Mouse (Mus musculus): Measurements from ENCODE around the gene Slc27a3. TPM values are rescaled to one million over a fixed set of nuclear protein-coding genes. Genes with fewer than 3 reads are reported as not detected.
"Not testable (repeated sequence)": the region's sequence is repeated elsewhere in the genome, so short reads cannot be mapped to it uniquely, and the experiment has no call there.

Slc27a3 gene
- polyA plus RNA-seq, 1 experiment: 20.0 TPM

DNA sequence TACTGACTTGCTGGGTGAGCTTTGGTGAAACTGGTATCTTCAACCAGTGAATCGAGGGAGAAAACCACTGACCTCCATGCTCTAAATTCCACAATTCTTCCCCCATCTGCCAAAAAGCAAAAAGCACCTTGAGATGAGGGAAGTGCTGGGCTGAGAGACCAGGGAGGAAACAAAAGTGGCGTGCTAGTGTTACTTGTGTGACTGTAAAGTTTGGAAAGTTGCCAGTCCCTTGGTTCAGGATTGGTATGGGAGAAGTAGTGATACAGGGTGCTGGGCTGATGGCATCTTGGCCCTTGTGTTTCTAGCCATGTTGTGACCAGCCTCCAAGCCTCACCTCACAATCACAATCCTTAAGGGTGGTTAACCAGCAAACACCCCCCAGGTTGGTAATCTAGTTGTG, 27.4 kb downstream of the Slc27a3 start:
- no peak overlapping the region for H3K27ac ChIP-seq (ENCODE audit: insufficient read depth, low read length)
- H3K4me3 ChIP-seq (ENCODE audit: insufficient read depth, low read length): no peak overlapping the region
- no peak for TF ChIP-seq CTCF (IDR thresholded peaks at IDR 0.05; ENCODE audit: borderline replicate concordance, insufficient read depth, low read length)
- no peak for TF ChIP-seq POLR2A (IDR thresholded peaks at IDR 0.05; ENCODE audit: low read depth, low read length)

DNA sequence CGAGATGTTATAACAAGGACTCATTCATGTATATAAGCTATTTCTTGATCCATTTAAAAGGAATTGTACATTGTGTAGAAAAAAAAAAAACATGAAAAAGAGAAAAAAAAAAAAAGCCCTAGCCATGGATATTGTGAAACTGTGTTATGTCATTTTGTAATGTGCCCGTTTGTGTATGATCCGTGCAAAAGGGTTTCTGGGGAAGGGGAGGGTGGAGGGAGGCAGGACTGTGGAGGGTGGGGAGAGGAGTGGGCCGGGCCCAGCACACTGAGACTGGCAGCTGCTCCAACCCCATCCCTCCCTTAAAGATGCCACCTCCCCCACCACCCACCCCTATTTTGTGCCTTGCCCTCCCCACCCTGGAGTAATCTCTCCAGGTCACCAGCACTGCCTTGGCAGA, 28.3 kb downstream of the Slc27a3 start:
- no peak for TF ChIP-seq POLR2A (IDR thresholded peaks at IDR 0.05; ENCODE audit: low read depth, low read length)
- no peak for TF ChIP-seq CTCF (IDR thresholded peaks at IDR 0.05; ENCODE audit: borderline replicate concordance, insufficient read depth, low read length)
- Histone ChIP-seq H3K4me3 (ENCODE audit: insufficient read depth, low read length) (no peak overlapping the region), H3K27ac (ENCODE audit: insufficient read depth, low read length) (no peak overlapping the region), H3K4me1 (ENCODE audit: control insufficient read depth, insufficient read depth, low read length) (no peaks in the 10 kb centered on the region)

More for the DNA sequence above, 27.4 kb downstream of the Slc27a3 start:
- H3K4me1 ChIP-seq (ENCODE audit: control insufficient read depth, insufficient read depth, low read length): no peaks in the 10 kb centered on the region

DNA sequence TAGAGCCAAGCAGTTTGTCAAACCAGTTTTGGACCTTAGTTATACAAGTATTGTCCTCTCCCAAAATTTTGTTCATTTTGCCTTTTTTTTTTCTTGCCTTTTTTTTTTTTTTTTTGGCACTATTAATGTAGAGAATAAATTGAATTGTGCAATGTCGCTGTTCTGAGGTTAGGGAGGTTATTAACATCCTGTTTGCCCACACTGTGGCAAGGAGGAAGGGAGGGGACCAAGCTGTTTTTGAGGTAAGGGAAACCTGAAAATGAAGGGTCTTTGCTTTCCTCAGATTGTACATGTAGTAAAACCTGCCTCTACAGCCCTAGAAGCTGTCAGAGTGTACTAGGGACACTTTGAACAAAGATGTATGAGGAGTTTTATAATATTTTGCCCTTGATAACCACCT, 30.5 kb downstream of the Slc27a3 start:
- Histone ChIP-seq H3K4me3 (ENCODE audit: insufficient read depth, low read length) (no peak overlapping the region), H3K4me1 (ENCODE audit: control insufficient read depth, insufficient read depth, low read length) (no peaks in the 10 kb centered on the region), H3K27ac (ENCODE audit: insufficient read depth, low read length) (no peak overlapping the region)
- no peak for TF ChIP-seq CTCF (IDR thresholded peaks at IDR 0.05; ENCODE audit: borderline replicate concordance, insufficient read depth, low read length)
- TF ChIP-seq POLR2A (IDR thresholded peaks at IDR 0.05; ENCODE audit: low read depth, low read length): no peak

DNA sequence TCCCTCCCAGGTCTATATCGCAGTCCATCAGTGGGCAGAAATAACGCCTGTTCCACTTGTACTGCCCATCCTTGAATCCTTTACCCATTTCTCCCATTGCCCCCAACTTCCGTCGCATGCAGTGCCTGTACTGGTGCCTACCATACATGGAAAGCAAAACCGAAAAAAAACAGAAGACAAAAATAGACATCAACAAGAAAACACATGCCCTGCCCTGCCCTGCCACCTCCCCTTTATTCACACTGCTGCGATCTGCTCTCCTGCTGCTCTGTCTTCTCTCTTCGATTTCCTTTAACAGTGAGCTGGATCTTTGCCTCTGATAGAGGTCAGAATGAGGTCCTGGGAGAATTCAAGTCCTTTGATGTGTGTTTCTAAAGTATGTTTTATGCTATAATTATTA, 31.8 kb downstream of the Slc27a3 start:
- TF ChIP-seq POLR2A (IDR thresholded peaks at IDR 0.05; ENCODE audit: low read depth, low read length) (no peak), CTCF (IDR thresholded peaks at IDR 0.05; ENCODE audit: borderline replicate concordance, insufficient read depth, low read length) (no peak)

DNA sequence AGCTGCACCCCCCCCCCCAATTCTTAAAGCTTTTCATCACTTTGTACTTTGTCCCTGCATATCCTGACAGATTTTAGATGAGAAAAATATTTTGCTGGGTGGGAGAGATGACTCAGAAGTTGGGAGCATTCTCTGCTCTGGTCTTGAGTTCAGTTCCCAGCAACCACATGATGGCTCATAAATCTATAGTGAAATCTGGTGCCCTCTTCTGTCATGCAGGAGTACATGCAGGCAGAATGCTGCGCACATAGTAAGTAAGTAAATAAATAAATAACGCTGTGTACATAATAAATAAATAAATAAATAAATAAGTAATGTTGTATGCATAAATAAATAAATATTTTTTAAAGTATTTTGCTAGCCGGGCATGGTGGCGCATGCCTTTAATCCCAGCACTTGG, 41.9 kb downstream of the Slc27a3 start:
- no peak for TF ChIP-seq POLR2A (IDR thresholded peaks at IDR 0.05; ENCODE audit: low read depth, low read length)
- no peak for TF ChIP-seq CTCF (IDR thresholded peaks at IDR 0.05; ENCODE audit: borderline replicate concordance, insufficient read depth, low read length)
- H3K4me1 ChIP-seq (ENCODE audit: control insufficient read depth, insufficient read depth, low read length): no peaks in the 10 kb centered on the region
- no peak overlapping the region for H3K4me3 ChIP-seq (ENCODE audit: insufficient read depth, low read length)

More for the DNA sequence above, 31.8 kb downstream of the Slc27a3 start:
- Histone ChIP-seq H3K4me1 (ENCODE audit: control insufficient read depth, insufficient read depth, low read length) (no peaks in the 10 kb centered on the region), H3K27ac (ENCODE audit: insufficient read depth, low read length) (no peak overlapping the region), H3K4me3 (ENCODE audit: insufficient read depth, low read length) (no peak overlapping the region)

DNA sequence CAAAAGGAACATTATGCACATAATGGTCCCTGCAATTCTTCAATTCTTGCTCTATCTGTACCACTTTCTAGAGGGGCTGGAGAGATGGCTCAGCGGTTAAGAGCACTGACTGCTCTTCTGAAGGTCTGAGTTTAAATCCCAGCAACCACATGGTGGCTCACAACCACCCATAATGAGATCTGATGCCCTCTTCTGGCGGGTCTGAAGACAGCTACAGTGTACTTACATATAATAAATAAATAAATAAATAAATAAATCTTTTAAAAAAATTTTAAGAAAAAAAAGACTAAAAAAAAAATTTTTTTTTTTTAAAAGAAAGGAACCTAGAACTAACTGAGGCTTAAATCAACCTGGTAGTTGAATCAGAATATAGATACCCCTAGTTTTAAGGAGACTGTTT, 46.9 kb downstream of the Slc27a3 start:
- H3K4me1 ChIP-seq (ENCODE audit: control insufficient read depth, insufficient read depth, low read length); H3K4me3 ChIP-seq (ENCODE audit: insufficient read depth, low read length); H3K27ac ChIP-seq (ENCODE audit: insufficient read depth, low read length): not testable (repeated sequence)

More for the DNA sequence above, 41.9 kb downstream of the Slc27a3 start:
- no peak overlapping the region for H3K27ac ChIP-seq (ENCODE audit: insufficient read depth, low read length)

DNA sequence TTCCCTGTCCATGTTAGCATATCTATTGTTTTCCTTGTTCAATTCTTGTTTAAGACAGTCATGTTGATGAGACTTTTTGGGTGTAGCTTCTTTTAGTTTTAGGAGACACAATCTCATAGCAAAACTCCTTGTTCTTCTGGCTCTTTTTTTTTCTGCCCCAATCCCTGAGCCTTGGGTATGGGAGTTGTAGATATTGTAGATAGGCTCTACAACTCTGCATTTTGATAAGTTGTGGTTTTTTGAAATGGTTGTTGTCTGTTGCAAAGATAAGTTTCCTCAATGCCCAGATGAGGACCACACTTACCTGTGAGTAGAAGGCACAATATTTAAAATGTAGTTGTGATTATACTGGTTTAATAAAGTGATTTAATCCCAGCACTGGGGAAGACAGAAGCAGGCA, 49.6 kb downstream of the Slc27a3 start:
- Histone ChIP-seq H3K4me3 (ENCODE audit: insufficient read depth, low read length) (no peak overlapping the region), H3K27ac (ENCODE audit: insufficient read depth, low read length) (no peak overlapping the region), H3K4me1 (ENCODE audit: control insufficient read depth, insufficient read depth, low read length) (peaks cover 2% of the 10 kb centered on the region; the same call in 1 of the 2 replicates)
- no peak for TF ChIP-seq CTCF (IDR thresholded peaks at IDR 0.05; ENCODE audit: borderline replicate concordance, insufficient read depth, low read length)
- TF ChIP-seq POLR2A (IDR thresholded peaks at IDR 0.05; ENCODE audit: low read depth, low read length): no peak

DNA sequence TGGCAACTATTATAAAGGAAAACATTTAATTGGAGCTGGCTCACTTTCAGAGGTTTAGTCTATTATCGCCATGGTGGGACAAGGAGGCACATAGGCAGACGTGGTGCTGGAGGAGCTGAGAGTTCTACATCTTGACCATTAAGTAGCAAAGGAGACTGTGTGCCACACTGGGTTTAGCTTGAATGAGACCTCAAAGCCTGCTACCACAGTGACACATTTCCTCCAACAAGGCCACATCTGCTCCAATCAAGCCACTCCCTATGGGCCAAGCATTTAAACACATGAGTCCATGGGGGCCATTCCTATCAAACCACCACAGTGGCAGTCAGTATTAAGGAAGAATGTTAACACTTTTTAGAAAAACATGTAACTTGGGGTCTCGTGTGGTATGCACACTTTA, 51.5 kb downstream of the Slc27a3 start:
- Histone ChIP-seq H3K4me1 (ENCODE audit: control insufficient read depth, insufficient read depth, low read length) (peaks cover 2% of the 10 kb centered on the region; the same call in 1 of the 2 replicates), H3K27ac (ENCODE audit: insufficient read depth, low read length) (no peak overlapping the region), H3K4me3 (ENCODE audit: insufficient read depth, low read length) (no peak overlapping the region)
- TF ChIP-seq CTCF (IDR thresholded peaks at IDR 0.05; ENCODE audit: borderline replicate concordance, insufficient read depth, low read length): no peak
- no peak for TF ChIP-seq POLR2A (IDR thresholded peaks at IDR 0.05; ENCODE audit: low read depth, low read length)

DNA sequence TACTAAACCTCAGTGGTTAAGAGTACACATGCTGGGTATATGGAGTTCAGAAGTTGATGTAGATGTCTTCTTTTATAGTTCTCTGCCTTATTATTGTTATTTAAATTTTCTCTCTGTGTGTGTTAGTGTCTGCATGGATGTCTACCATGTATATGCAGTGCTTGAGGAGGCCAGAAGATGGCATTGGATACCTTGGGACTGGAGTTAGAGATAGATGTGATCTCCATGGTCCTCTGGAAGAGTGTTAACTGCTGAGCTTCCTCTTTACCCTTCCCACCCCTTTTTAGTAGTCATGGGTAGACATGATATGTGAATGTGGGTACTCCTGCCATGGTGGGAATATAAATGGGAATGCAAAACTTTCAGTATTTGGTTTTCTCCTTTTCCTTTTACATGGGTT, 54.2 kb downstream of the Slc27a3 start:
- H3K27ac ChIP-seq (ENCODE audit: insufficient read depth, low read length): no peak overlapping the region
- peaks cover 2% of the 10 kb centered on the region; the same call in 1 of the 2 replicates for H3K4me1 ChIP-seq (ENCODE audit: control insufficient read depth, insufficient read depth, low read length)
- no peak for TF ChIP-seq CTCF (IDR thresholded peaks at IDR 0.05; ENCODE audit: borderline replicate concordance, insufficient read depth, low read length)
- TF ChIP-seq POLR2A (IDR thresholded peaks at IDR 0.05; ENCODE audit: low read depth, low read length): no peak
- H3K4me3 ChIP-seq (ENCODE audit: insufficient read depth, low read length): no peak overlapping the region

Other genes starting within 250 kb of the Slc27a3 start
- gene Rps27, start 176.3 kb downstream of the Slc27a3 start, polyA plus RNA-seq (2011; ENCODE audit: insufficient read length, low read depth, missing spikeins): 36.9 and 264 TPM in 2 replicates
- 32.1 and 33.5 TPM in 2 replicates for gene Rab13, start 176.2 kb downstream of the Slc27a3 start, polyA plus RNA-seq (2011; ENCODE audit: insufficient read length, low read depth, missing spikeins)
- gene Jtb, start 158.3 kb downstream of the Slc27a3 start, polyA plus RNA-seq (2011; ENCODE audit: insufficient read length, low read depth, missing spikeins): 47.1 and 47.5 TPM in 2 replicates
- 2.0 and 2.3 TPM in 2 replicates for gene Creb3l4, start 146.4 kb downstream of the Slc27a3 start, polyA plus RNA-seq (2011; ENCODE audit: insufficient read length, low read depth, missing spikeins)
- 253 and 312 TPM in 2 replicates for gene Slc39a1, start 141.8 kb downstream of the Slc27a3 start, polyA plus RNA-seq (2011; ENCODE audit: insufficient read length, low read depth, missing spikeins)
- 29.5 and 34.3 TPM in 2 replicates for gene Crtc2, start 135.8 kb downstream of the Slc27a3 start, polyA plus RNA-seq (2011; ENCODE audit: insufficient read length, low read depth, missing spikeins)
- gene Dennd4b, start 124.8 kb downstream of the Slc27a3 start, polyA plus RNA-seq (2011; ENCODE audit: insufficient read length, low read depth, missing spikeins): 6.8 and 10.3 TPM in 2 replicates
- gene Gatad2b, start 96.8 kb downstream of the Slc27a3 start, polyA plus RNA-seq (2011; ENCODE audit: insufficient read length, low read depth, missing spikeins): 63.1 and 70.0 TPM in 2 replicates
- 39.5 and 40.0 TPM in 2 replicates for gene Ints3, start 43.7 kb upstream of the Slc27a3 start, polyA plus RNA-seq (2011; ENCODE audit: insufficient read length, low read depth, missing spikeins)
- gene Npr1, start 75.9 kb upstream of the Slc27a3 start, polyA plus RNA-seq (2011; ENCODE audit: insufficient read length, low read depth, missing spikeins): 0.18 TPM in 1 of 2 replicates, not detected in the other
- 82.1 and 97.0 TPM in 2 replicates for gene Ilf2, start 86.2 kb upstream of the Slc27a3 start, polyA plus RNA-seq (2011; ENCODE audit: insufficient read length, low read depth, missing spikeins)
- gene Snapin, start 101.1 kb upstream of the Slc27a3 start, polyA plus RNA-seq (2011; ENCODE audit: insufficient read length, low read depth, missing spikeins): 87.6 and 102 TPM in 2 replicates
- 92.9 and 111 TPM in 2 replicates for gene Chtop, start 119.6 kb upstream of the Slc27a3 start, polyA plus RNA-seq (2011; ENCODE audit: insufficient read length, low read depth, missing spikeins)
- 27.6 and 37.9 TPM in 2 replicates for gene S100a1, start 124.5 kb upstream of the Slc27a3 start, polyA plus RNA-seq (2011; ENCODE audit: insufficient read length, low read depth, missing spikeins)
- gene S100a13, start 124.5 kb upstream of the Slc27a3 start, polyA plus RNA-seq (2011; ENCODE audit: insufficient read length, low read depth, missing spikeins): 38.7 and 60.4 TPM in 2 replicates
- gene S100a14, start 136.9 kb upstream of the Slc27a3 start, polyA plus RNA-seq (2011; ENCODE audit: insufficient read length, low read depth, missing spikeins): not detected in 2 replicates
- gene S100a16, start 147.3 kb upstream of the Slc27a3 start, polyA plus RNA-seq (2011; ENCODE audit: insufficient read length, low read depth, missing spikeins): 40.2 and 49.1 TPM in 2 replicates
- 1.7 TPM in 1 of 2 replicates, not detected in the other for gene S100a3, start 170.6 kb upstream of the Slc27a3 start, polyA plus RNA-seq (2011; ENCODE audit: insufficient read length, low read depth, missing spikeins)
- gene S100a2, start 200.3 kb upstream of the Slc27a3 start, polyA plus RNA-seq (2011; ENCODE audit: insufficient read length, low read depth, missing spikeins): not detected in 2 replicates
- 3.5 TPM in 1 of 2 replicates, not detected in the other for gene Gm42674, start 212.0 kb upstream of the Slc27a3 start, polyA plus RNA-seq (2011; ENCODE audit: insufficient read length, low read depth, missing spikeins)
- 454 and 1,115 TPM in 2 replicates for gene S100a4, start 213.8 kb upstream of the Slc27a3 start, polyA plus RNA-seq (2011; ENCODE audit: insufficient read length, low read depth, missing spikeins)
- gene S100a5, start 218.6 kb upstream of the Slc27a3 start, polyA plus RNA-seq (2011; ENCODE audit: insufficient read length, low read depth, missing spikeins): not detected in 2 replicates
- gene S100a6, start 222.9 kb upstream of the Slc27a3 start, polyA plus RNA-seq (2011; ENCODE audit: insufficient read length, low read depth, missing spikeins): 3,458 and 7,173 TPM in 2 replicates

Data from embryonic fibroblast, embryonic 13.5 days (primary cell).